Mouse (Mus musculus): ENCODE data around the gene Pdhx. TPM values are rescaled to one million over a fixed set of nuclear protein-coding genes. Genes with fewer than 3 reads are reported as not detected.

Pdhx gene
- total RNA-seq (2014; fragmentation: Nextera tagmentation) (18.8 and 19.9 TPM in 2 replicates), total RNA-seq (2017) (25.5 and 47.9 TPM in 2 replicates)

DNA sequence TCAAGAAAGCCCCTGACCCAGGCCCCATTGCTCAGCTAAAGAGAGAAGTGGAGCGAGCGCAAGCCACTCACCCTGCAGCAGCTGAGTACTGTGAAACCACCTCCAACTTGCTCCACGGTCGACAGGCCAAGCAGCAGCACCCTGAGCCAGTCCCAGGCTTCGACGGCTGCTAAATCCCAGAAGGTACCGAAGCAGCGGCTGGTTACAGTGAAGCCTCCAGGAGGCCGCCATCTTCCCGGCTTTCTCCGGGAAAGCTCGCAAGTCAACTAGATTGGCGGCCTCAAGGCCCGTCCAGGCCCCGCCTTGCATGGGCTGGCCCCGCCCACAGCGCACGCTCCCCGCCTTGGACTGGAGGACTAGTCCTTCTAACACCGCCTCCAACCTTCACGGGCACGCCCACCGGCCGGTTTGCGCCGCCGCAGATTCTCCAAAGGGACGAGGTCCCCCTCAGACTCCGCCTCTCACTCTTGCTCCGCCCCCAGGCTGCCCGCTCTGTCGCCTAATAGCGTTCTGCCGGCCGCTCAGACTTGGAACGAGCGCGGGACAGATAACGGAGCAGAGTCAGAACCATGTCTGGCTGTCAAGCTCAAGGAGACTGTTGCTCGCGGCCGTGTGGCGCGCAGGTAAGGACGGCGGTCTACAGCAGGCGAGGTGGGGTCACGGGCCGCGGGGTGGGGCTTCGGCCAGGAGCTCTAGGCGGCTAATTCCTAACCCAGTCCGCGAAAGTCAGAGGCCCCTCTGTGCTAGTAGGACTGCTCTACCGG, at the start of gene Pdhx, which contains the start of gene Apip:
TSS of gene Pdhx (minus strand) at position 295 of the 764 bp plus-strand sequence.
TSS of gene Apip (plus strand) at position 457 of the 764 bp plus-strand sequence.
- ATAC-seq (replicated peaks; ENCODE audit: poor library complexity, severe bottlenecking), result peak; percentile 94

DNA sequence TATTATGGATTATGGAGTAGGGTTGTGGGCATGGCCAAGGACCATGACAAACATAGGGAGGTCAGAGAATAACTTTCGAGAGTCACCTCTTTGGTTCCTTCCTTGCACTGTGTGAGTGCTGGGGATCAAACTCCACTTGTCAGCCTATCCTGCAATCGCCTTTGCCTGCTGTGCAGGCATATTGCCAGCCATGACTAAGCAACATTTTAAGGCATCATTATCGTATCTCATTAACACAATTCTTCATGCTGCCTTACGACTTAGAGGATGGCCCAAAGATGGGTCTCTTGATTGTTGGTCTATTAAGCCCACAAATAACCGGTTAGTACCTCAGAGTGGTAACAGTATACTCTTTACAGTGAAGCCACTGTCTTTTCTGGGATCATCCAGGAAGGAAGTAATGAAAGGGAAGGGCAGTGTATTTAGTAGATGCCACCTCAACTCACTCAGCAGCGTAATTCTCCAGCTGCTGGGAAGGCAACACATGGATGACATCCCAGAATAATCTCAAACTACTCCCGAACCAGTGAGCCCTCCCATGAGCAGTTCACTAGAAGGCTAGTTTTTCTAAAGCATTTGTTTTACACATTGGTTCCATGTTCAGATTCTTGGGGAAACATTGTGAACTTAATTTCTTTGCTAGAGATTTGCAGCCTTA, 46.0 kb upstream of the Pdhx start:
- ATAC-seq (replicated peaks; ENCODE audit: poor library complexity, severe bottlenecking), result no peak

DNA sequence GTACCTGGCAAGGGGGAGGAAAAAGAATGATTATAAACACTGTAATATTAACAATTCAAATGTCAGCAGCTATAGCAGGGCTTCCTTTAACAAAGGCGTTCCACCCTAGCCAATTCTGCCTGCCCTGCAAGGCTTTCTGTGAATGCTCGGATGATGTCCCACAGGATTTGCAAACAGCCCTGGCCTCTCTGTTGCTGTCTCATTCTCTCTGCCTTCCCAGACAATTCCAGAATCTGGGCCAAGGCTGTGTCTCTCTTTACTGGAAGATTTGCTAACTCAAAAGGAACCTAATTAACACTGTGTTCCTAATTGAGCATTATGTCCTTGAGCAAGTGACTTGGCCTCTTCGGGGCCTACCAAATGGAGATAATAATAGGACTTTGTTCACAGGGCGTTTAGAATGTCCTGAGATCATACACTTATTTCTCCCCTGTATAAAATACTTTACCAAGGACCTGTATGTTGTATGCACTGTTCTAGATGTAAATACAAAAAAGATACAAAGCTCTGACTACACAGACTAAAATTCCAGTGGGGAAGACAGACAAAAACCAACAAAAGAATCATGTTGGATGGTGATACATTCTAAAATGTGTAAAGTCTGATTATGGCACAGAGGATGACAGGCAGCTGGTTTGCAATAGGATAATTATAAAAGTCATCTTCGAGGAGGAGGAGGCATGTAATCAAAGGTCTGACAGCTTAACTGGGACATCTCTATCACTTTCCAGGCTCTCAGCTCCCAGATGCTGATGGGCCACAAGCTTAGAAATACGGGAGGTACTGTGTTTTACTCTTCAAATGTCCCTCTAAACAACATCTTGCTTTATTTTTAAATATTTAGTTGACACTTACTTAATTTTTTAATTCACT, 45.2 kb upstream of the Pdhx start:
- no peak for ATAC-seq (replicated peaks; ENCODE audit: poor library complexity, severe bottlenecking)

DNA sequence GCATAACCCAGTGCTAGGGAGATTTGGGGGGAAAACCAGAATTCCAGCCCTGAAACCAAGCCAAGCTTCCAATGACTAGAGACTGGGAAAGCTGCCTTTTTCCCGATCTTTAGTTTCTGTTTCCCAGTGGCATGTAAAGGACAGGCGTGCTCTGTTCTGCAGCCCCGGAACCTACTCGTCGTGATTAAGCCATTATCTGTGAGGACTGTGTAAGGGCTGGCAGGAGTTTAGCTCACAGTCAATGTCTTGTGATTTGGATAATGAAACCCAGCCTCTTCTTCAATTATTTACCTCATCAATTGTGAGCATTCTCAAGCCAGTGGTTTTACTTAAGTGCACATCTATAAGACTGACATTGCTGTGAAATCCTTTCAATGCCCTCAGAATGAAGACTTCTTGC, 43.9 kb upstream of the Pdhx start:
- no peak for ATAC-seq (replicated peaks; ENCODE audit: poor library complexity, severe bottlenecking)

DNA sequence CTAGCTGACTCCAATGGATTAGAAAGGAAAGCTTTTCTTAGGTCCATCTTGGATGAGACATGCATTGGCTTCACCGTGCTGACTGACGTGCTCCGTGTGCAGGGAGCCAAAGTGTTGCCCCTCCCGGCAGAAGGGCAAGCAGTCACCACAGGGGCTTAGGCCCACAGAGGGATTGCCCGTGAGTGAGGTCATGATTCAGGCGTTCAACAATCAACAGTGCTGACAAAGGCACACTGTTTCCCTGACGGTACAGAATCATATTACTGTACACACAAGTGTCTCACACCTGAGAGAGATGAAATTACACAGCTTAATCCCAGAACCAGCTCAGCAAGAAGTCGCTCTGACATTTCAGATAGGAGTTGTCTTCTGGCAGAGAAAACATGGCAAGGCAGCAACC, 38.4 kb upstream of the Pdhx start:
- ATAC-seq (replicated peaks; ENCODE audit: poor library complexity, severe bottlenecking), result no peak

DNA sequence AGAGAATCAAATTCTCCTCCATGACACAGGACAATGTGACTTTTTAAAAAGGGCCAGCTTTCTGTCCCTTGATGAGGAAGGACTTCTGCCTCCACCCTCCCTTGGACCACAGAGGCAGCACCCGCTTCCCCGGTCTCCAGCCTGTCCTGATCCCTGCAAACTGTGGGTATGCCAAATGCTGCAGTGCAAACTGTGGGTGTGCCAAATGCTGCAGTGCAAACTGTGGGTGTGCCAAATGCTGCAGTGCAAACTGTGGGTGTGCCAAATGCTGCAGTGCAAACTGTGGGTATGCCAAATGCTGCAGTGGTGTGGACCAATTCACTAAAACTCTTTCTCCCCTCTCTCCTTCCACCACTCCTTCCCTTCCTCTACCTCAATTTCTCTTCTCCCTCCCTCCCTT, 32.9 kb upstream of the Pdhx start:
- no peak for ATAC-seq (replicated peaks; ENCODE audit: poor library complexity, severe bottlenecking)

DNA sequence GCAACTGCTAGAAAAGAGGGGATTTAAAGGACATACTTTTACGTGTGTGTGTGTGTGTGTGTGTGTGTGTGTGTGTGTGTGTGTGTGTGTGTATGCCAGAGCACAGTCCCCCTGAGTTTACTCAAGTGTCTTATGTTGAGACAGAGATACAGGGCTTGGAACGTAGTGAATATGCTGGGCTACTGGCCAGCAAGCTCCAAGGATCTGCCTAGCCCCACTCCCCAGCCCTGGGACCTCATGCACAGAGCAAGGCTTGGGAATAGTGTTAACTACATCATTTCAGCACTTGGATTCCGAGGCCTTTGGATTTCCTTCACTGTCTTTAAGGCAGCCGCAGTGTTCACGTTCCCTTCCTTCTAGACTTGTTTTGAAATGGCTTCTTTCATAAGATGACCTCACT, 29.3 kb upstream of the Pdhx start:
- no peak for ATAC-seq (replicated peaks; ENCODE audit: poor library complexity, severe bottlenecking)

DNA sequence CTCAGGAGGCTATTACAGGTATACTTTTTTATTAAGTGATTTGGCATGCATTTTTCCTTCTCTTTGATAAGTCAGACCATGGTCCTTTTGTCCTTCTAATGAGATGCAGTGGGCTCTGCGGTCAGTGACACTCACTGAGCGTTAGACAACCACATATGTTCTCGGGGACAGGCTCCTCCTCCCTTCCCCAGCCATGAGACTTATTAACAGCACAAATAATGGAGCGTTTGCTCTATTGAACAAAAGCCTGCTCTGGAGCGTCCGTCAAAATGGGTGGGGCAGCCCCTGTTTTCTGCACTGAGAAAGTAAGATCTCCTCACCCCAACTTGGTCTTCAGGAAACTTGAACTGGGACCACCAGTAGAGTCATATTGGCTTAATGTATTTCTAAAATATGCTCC, 16.2 kb upstream of the Pdhx start:
- no peak for ATAC-seq (replicated peaks; ENCODE audit: poor library complexity, severe bottlenecking)

DNA sequence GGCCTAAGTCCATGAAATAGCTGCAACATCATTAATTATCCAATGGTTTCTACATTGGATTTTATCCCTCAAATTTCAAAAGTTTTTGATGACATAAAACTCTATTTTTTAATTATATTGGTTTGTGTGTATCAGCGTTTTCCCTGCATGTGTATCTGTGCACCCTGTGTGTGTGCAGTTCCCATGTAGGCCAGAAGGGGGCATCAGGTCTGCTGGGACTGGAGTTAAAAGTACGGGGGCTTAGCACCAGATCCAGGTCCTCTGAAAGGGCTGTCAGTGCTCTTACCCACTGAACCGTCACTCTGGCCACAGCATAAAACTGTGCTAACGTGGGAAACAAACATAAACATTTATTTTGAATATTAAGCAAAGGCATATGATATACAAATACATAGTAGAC, 14.8 kb upstream of the Pdhx start:
- no peak for ATAC-seq (replicated peaks; ENCODE audit: poor library complexity, severe bottlenecking)

DNA sequence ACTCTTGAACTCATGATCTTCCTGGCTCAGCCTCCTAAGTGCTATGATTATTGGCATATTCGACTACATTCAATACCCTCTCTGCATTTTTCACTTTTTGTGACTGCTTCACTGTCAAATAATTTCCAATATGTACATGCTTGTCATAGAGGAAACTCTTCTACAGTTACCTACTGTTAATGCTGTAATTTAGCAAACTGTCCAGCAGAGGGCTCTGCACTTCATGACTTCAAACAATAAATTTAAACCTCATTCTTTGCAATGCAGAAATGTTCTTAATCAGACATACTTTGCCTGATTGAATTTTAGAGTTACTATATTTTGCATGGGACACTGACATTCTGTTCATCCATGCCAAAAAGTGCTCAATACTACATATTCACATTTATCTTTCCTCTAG, 13.1 kb upstream of the Pdhx start:
- ATAC-seq (replicated peaks; ENCODE audit: poor library complexity, severe bottlenecking), result peak; percentile 35

DNA sequence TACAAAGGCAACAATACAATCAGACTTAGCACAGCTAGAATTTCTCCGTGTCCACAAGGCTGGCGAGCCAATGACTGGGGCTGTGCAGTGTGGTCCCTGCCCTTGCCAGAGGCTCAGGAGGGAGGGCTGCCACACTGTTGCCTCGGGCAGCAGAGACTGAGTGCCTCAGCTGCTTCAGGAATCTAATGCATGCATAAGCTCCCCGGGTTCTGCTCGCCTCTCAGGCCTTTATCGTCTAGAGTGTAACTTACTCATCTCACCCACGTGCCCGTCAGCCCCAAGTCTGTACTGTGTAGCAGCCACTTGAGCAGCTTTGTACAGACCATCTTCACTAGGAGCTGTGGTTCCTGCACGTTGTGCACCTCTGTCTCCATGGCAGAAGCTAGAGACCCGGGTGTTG, 12.3 kb upstream of the Pdhx start:
- ATAC-seq (replicated peaks; ENCODE audit: poor library complexity, severe bottlenecking), result no peak

DNA sequence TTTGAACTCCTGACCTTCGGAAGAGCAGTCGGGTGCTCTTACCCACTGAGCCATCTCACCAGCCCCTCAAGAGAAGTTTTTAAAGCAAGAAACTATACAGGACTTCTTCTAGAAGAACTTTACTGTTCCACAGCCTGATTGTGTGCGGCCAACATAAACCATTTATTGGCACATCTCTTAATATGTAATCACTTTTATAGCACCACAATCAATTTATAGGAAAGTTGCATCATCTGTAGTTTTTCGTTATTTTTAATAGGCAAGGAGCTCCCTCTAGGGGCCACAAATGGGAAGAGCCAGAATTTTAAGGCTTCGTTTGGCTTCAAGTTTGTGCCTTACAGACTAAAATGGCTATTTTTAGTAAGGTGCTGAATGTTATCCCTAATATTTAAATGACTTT, 11.1 kb upstream of the Pdhx start:
- ATAC-seq (replicated peaks; ENCODE audit: poor library complexity, severe bottlenecking), result peak; percentile 48; the same call in 1 of the 2 replicates

DNA sequence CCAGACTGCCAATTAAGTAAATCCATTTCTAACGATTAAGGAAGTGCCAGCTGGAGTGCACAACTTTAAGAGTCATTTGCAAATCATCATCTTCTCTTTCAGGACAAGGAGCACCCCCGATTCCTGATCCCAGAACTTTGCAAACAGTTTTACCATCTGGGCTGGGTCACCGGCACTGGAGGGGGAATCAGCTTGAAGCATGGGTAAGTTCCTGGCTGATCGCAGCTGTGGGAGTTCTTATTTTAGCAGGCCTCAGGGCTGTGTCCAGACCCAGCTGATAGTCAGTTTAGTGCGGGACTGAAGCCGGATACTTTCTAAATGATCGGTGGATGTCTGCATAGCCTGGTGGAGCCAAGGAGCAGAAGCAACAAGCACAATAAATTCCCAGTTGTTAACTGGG, 9.5 kb upstream of the Pdhx start:
- no peak for ATAC-seq (replicated peaks; ENCODE audit: poor library complexity, severe bottlenecking)

DNA sequence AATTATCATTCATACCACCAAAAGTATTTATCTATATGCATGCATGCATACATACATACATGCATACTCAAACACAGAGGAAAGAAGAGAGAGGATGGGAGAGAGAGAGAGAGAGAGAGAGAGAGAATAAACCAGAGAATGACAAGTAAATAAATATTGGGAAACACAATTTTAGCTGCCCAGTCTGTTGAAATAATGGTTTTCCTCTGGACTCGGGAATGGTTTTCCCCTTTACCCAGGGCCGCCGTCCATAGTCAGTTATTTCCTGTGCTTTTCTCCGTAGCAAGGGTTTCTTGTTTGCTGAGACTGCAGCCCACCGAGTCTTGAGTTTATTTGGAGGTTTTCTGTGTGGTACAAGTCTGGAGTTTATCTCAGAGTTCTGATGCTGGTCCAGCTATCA, 8.4 kb upstream of the Pdhx start:
- ATAC-seq (replicated peaks; ENCODE audit: poor library complexity, severe bottlenecking), result no peak

DNA sequence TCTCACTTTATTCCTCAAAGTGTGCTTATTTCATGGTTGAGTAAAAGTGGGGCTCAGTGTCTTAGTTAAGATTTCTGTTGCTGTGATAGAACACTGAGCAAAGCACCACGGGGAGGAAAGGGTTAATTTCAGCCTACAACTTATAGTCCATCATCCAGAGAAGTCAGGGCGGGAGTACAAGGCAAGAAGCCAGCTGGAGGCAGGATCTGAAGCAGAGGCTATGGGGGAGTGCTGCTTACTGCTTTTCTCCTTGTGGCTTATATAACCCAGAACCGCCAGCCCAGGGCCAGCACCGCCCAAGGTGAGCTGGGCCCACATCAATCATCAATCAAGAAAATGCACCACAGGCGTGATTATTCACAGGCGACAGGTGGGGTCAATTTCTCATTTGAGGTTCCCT, 7.8 kb upstream of the Pdhx start:
- ATAC-seq (replicated peaks; ENCODE audit: poor library complexity, severe bottlenecking), result no peak

DNA sequence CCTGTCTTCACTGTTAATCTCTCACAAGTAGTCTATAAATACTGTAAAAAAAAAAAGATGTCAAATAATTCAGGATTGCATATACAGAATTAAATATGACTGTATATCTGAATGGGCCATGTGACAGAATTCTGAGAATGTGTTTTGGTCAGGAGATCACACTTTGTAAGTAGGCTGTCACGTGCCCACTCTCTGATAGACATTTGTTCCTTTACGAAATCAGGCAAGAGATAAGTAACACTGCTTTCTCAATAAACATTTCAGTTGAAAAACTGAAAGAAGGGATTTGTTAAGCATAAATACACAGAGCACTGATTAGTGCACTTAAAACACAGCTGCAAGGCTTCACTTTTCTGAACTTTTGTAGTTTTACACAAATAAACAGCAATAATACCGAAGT, 2.7 kb downstream of the Pdhx start:
- no peak for ATAC-seq (replicated peaks; ENCODE audit: poor library complexity, severe bottlenecking)

DNA sequence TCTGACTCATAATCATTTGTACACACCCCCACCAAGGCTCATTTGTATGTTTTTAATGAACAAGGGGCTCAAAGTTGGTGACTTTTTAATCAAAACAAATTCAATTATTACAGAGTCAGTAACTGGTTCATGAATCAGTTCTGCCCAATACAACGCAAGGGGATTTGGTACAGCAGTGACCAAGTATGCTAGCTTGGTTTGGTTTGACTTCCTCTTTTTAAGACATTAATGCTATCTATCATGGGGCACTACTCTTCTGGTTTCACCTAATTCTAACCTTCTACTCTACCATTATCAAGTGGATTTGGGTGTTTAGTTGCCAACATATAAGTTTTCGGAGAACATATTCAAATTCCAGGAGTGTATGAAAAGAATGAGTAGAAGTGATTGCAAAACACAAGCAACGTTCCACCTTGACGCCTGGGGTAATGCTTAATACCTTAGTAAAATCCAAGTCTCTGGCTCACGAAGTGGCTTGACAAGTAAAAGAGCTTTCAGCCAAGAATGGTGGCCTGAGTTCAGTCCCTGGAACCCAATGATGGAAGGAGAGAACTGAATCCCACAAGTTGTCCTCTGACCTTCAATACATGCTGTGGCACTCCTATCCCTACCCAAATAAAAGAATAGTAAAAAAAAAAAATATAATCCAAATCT, 3.4 kb downstream of the Pdhx start:
- ATAC-seq (replicated peaks; ENCODE audit: poor library complexity, severe bottlenecking), result no peak

DNA sequence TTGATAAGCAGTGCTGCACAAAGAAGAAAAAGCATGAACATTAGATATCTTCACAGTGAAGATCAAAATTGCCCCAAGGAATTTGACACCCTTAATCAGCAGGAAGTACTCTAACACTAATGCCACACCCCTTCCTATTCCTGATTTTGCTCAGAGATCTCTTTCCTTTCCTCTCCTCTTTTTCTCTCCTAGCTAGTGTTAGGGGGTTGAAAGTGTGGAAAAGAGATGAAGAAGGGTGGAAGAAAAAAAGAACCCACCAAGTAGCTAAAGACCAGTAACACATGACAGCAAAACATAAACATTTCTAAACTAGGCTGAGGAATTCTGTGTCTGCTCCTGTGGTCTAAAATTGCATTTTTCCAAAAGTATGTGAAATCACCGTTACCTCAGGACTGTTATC, 4.7 kb downstream of the Pdhx start:
- ATAC-seq (replicated peaks; ENCODE audit: poor library complexity, severe bottlenecking), result no peak

DNA sequence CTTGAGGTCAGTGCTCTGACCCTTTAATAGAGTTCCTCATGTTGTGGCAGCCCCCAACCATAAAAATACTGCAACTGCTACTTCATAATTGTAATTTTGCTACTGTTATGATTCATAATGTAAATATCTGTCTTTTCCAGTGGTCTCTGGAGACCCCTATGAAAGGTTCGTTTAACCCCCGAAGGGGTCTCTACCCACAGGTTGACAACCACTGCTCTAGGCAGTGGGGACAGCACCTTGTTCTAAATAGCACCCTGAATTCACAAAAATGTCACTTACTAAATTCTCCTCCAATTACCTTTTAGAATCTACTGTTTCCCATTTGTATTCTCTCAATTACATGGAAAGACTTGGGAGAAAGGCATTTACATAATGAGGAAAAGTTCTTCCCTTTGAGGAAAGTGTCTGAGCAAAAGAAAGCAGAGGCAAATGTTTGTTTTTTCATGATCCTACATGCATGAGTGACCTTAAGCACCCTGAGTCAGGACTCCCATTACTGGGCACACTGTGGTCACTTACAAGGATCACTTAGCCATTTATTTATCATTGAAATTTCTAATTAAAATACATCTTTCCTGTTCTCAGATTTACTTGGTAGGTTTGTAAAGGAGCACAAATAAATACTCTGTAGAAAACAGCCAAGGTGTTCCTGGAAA, 5.6 kb downstream of the Pdhx start:
- no peak for ATAC-seq (replicated peaks; ENCODE audit: poor library complexity, severe bottlenecking)
